Mouse (Mus musculus): Measurements from ENCODE around the gene Nol7. TPM values are rescaled to one million over a fixed set of nuclear protein-coding genes. Genes with fewer than 3 reads are reported as not detected.

The Nol7 gene
- total and polyA plus RNA-seq, 2 experiments from 2014 or later, result 36.4 to 139 TPM

- Histone ChIP-seq H3K4me3 (ENCODE audit: low read depth, low read length) (no peak overlapping the region), H3K4me2 (ENCODE audit: low read depth, low read length) (no peak overlapping the region), H3K9ac (replicated peaks; ENCODE audit: low read depth, low read length) (no peak overlapping the region), H3K9me3 (replicated peaks; ENCODE audit: control insufficient read depth, low read length) (no peaks in the 10 kb centered on the region), H3K4me1 (ENCODE audit: control insufficient read depth, insufficient read depth) (peaks cover 25% of the 10 kb centered on the region), H3K36me3 (replicated peaks; ENCODE audit: control insufficient read depth, insufficient read depth, low read length) (no peaks in the 10 kb centered on the region), H3K27ac (ENCODE audit: low read depth) (no peak overlapping the region), H3K27me3 (ENCODE audit: control insufficient read depth, insufficient read depth, low read length) (no peaks in the 10 kb centered on the region)
- TF ChIP-seq EP300 (IDR thresholded peaks at IDR 0.05; ENCODE audit: low read depth), result no peak
- no peak for TF ChIP-seq CTCF (IDR thresholded peaks at IDR 0.05; ENCODE audit: low read depth)
- WGBS, result 67% methylated on average over 3 of the region's 3 CpGs
- DNase-seq (ENCODE audit: low spot score), result no peak
- ATAC-seq (ENCODE audit: insufficient read depth, low read depth), result no peak
Measured at GRCm38 (mm10) chr13:43447721-43448120, 49.5 kb downstream of the Nol7 start.

GRCm38 (mm10) chr13:43450686-43451085 lies 52.5 kb downstream of the Nol7 start:
- Histone ChIP-seq H3K36me3 (replicated peaks; ENCODE audit: control insufficient read depth, insufficient read depth, low read length) (no peaks in the 10 kb centered on the region), H3K4me1 (ENCODE audit: control insufficient read depth, insufficient read depth) (peaks cover 37% of the 10 kb centered on the region), H3K4me2 (ENCODE audit: low read depth, low read length) (no peak overlapping the region), H3K27me3 (ENCODE audit: control insufficient read depth, insufficient read depth, low read length) (no peaks in the 10 kb centered on the region), H3K27ac (ENCODE audit: low read depth) (no peak overlapping the region), H3K4me3 (ENCODE audit: low read depth, low read length) (no peak overlapping the region), H3K9me3 (replicated peaks; ENCODE audit: control insufficient read depth, low read length) (no peaks in the 10 kb centered on the region), H3K9ac (replicated peaks; ENCODE audit: low read depth, low read length) (no peak overlapping the region)
- 78% methylated on average over 3 of the region's 3 CpGs for WGBS
- ATAC-seq (ENCODE audit: insufficient read depth, low read depth) (no peak), DNase-seq (ENCODE audit: low spot score) (no peak)
- TF ChIP-seq CTCF (IDR thresholded peaks at IDR 0.05; ENCODE audit: low read depth), result no peak
- no peak for TF ChIP-seq EP300 (IDR thresholded peaks at IDR 0.05; ENCODE audit: low read depth)

GRCm38 (mm10) chr13:43452177-43452576 lies 54.0 kb downstream of the Nol7 start:
- DNase-seq (ENCODE audit: low spot score) (no peak), ATAC-seq (ENCODE audit: insufficient read depth, low read depth) (no peak)
- no peak overlapping the region for H3K27ac ChIP-seq (ENCODE audit: low read depth)
- H3K9ac ChIP-seq (replicated peaks; ENCODE audit: low read depth, low read length), result no peak overlapping the region
- H3K4me1 ChIP-seq (ENCODE audit: control insufficient read depth, insufficient read depth), result peaks cover 33% of the 10 kb centered on the region
- no peak overlapping the region for H3K4me3 ChIP-seq (ENCODE audit: low read depth, low read length)
- H3K36me3 ChIP-seq (replicated peaks; ENCODE audit: control insufficient read depth, insufficient read depth, low read length), result no peaks in the 10 kb centered on the region
- 68% methylated on average over 2 of the region's 2 CpGs for WGBS
- no peak overlapping the region for H3K4me2 ChIP-seq (ENCODE audit: low read depth, low read length)
- H3K27me3 ChIP-seq (ENCODE audit: control insufficient read depth, insufficient read depth, low read length), result no peaks in the 10 kb centered on the region
- no peaks in the 10 kb centered on the region for H3K9me3 ChIP-seq (replicated peaks; ENCODE audit: control insufficient read depth, low read length)
- TF ChIP-seq CTCF (IDR thresholded peaks at IDR 0.05; ENCODE audit: low read depth) (no peak), EP300 (IDR thresholded peaks at IDR 0.05; ENCODE audit: low read depth) (no peak)

GRCm38 (mm10) chr13:43452843-43453605 lies 54.8 kb downstream of the Nol7 start:
- H3K27me3 ChIP-seq (ENCODE audit: control insufficient read depth, insufficient read depth, low read length), result no peaks in the 10 kb centered on the region
- ATAC-seq (ENCODE audit: insufficient read depth, low read depth) (no peak), DNase-seq (ENCODE audit: low spot score) (no peak)
- H3K9me3 ChIP-seq (replicated peaks; ENCODE audit: control insufficient read depth, low read length), result no peaks in the 10 kb centered on the region
- no peaks in the 10 kb centered on the region for H3K36me3 ChIP-seq (replicated peaks; ENCODE audit: control insufficient read depth, insufficient read depth, low read length)
- H3K9ac ChIP-seq (replicated peaks; ENCODE audit: low read depth, low read length), result no peak overlapping the region
- H3K4me3 ChIP-seq (ENCODE audit: low read depth, low read length), result no peak overlapping the region
- H3K4me1 ChIP-seq (ENCODE audit: control insufficient read depth, insufficient read depth), result peaks cover 27% of the 10 kb centered on the region
- TF ChIP-seq EP300 (IDR thresholded peaks at IDR 0.05; ENCODE audit: low read depth), result no peak
- TF ChIP-seq CTCF (IDR thresholded peaks at IDR 0.05; ENCODE audit: low read depth), result no peak
- H3K27ac ChIP-seq (ENCODE audit: low read depth), result peak overlapping the region; percentile 56
- peak overlapping the region; percentile 39; the same call in 1 of the 2 replicates for H3K4me2 ChIP-seq (ENCODE audit: low read depth, low read length)
- 48% methylated on average over 7 of the region's 7 CpGs for WGBS

- ATAC-seq (ENCODE audit: insufficient read depth, low read depth) (no peak), DNase-seq (ENCODE audit: low spot score) (no peak)
- no peak overlapping the region for H3K4me3 ChIP-seq (ENCODE audit: low read depth, low read length)
- 82% methylated on average over 7 of the region's 7 CpGs for WGBS
- no peak overlapping the region for H3K9ac ChIP-seq (replicated peaks; ENCODE audit: low read depth, low read length)
- H3K4me1 ChIP-seq (ENCODE audit: control insufficient read depth, insufficient read depth), result peaks cover 27% of the 10 kb centered on the region
- H3K9me3 ChIP-seq (replicated peaks; ENCODE audit: control insufficient read depth, low read length), result no peaks in the 10 kb centered on the region
- H3K27me3 ChIP-seq (ENCODE audit: control insufficient read depth, insufficient read depth, low read length), result no peaks in the 10 kb centered on the region
- no peak for TF ChIP-seq EP300 (IDR thresholded peaks at IDR 0.05; ENCODE audit: low read depth)
- no peak for TF ChIP-seq CTCF (IDR thresholded peaks at IDR 0.05; ENCODE audit: low read depth)
- no peak overlapping the region for H3K27ac ChIP-seq (ENCODE audit: low read depth)
- H3K4me2 ChIP-seq (ENCODE audit: low read depth, low read length), result no peak overlapping the region
- H3K36me3 ChIP-seq (replicated peaks; ENCODE audit: control insufficient read depth, insufficient read depth, low read length), result no peaks in the 10 kb centered on the region
Measured at GRCm38 (mm10) chr13:43454431-43454830, 56.2 kb downstream of the Nol7 start.

Other genes with a start within 250 kb of the Nol7 start
- gene Tbc1d7, start 226.9 kb upstream of the Nol7 start, total RNA-seq (2014; rRNA removed; ENCODE audit: low replicate concordance), result 14.8 and 32.9 TPM in 2 replicates
- gene Tbc1d7, start 226.9 kb upstream of the Nol7 start, polyA plus RNA-seq (2015; fragmentation: Nextera tagmentation; extraction: Ambion mirVana), result 70.5 and 73.4 TPM in 2 replicates
- 14.4 and 20.5 TPM in 2 replicates for gene Gfod1, start 94.2 kb upstream of the Nol7 start, total RNA-seq (2014; rRNA removed; ENCODE audit: low replicate concordance)
- gene Gfod1, start 94.2 kb upstream of the Nol7 start, polyA plus RNA-seq (2015; fragmentation: Nextera tagmentation; extraction: Ambion mirVana), result 1.5 and 2.5 TPM in 2 replicates
- 44.0 and 60.4 TPM in 2 replicates for gene Sirt5, start 32.9 kb upstream of the Nol7 start, total RNA-seq (2014; rRNA removed; ENCODE audit: low replicate concordance)
- 47.0 and 47.4 TPM in 2 replicates for gene Sirt5, start 32.9 kb upstream of the Nol7 start, polyA plus RNA-seq (2015; fragmentation: Nextera tagmentation; extraction: Ambion mirVana)
- gene Ranbp9, start 82.9 kb downstream of the Nol7 start, total RNA-seq (2014; rRNA removed; ENCODE audit: low replicate concordance), result 42.5 and 54.6 TPM in 2 replicates
- 6.7 and 6.9 TPM in 2 replicates for gene Ranbp9, start 82.9 kb downstream of the Nol7 start, polyA plus RNA-seq (2015; fragmentation: Nextera tagmentation; extraction: Ambion mirVana)
- gene Mcur1, start 161.8 kb downstream of the Nol7 start, total RNA-seq (2014; rRNA removed; ENCODE audit: low replicate concordance), result 37.7 and 40.1 TPM in 2 replicates
- gene Mcur1, start 161.8 kb downstream of the Nol7 start, polyA plus RNA-seq (2015; fragmentation: Nextera tagmentation; extraction: Ambion mirVana), result 22.0 and 24.9 TPM in 2 replicates
- gene Rnf182, start 217.3 kb downstream of the Nol7 start, total RNA-seq (2014; rRNA removed; ENCODE audit: low replicate concordance), result 0.85 and 0.88 TPM in 2 replicates
- gene Rnf182, start 217.3 kb downstream of the Nol7 start, polyA plus RNA-seq (2015; fragmentation: Nextera tagmentation; extraction: Ambion mirVana), result 0.56 and 0.62 TPM in 2 replicates

Data from heart, postnatal 0 days (tissue).